In the genomic region with DNA sequence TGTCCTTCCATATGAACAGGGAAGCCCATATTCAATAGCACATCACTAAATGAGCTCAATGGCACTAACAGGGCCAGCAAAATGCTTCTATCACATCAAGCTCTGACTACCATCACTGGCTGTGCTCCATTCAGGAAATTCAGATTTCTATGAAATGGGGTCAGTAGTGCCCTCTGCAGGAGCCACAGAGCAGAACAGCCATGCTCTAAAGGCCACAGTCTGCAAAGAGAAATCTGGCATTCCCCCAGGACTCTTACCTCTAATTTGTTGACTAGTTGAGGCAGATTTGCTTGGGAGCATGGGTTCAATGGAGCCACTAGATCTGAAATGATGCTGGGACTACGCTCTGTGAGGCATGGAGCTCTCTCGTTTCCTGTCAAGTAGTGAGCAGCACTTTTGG, we compare ENCODE assay signal across 12 mouse cellular contexts.
DNase-seq lines count a peak whose midpoint lies in the region; ATAC-seq and TF ChIP-seq lines count a peak whose summit lies in the region.
"Had no signal": no experiment of that assay in that cellular context is flagged by ENCODE, and none has a peak within 500 bp of the region (broad histone marks: within the 10 kb centered on the region; RNA-seq: fewer than 3 reads in every experiment).

No protein-coding gene starts in this region.

- H3K27ac ChIP-seq in midbrain, postnatal 0 days (ENCODE audit: low read depth, low read length) = no peak overlapping the region
- H3K27ac ChIP-seq in midbrain, embryonic 15.5 days = no peak overlapping the region
- H3K27ac ChIP-seq: embryonic facial prominence, embryonic 12.5 days; forebrain, embryonic 15.5 days had no signal

- H3K4me3 ChIP-seq in midbrain, postnatal 0 days (ENCODE audit: low read depth, low read length) = no peak overlapping the region
- H3K4me3 ChIP-seq in midbrain, embryonic 15.5 days = no peak overlapping the region
- H3K4me3 ChIP-seq: embryonic facial prominence, embryonic 12.5 days; forebrain, embryonic 15.5 days had no signal

- H3K4me1 ChIP-seq in midbrain, postnatal 0 days (ENCODE audit: insufficient read depth, low read length) = no peaks in the 10 kb centered on the region
- no peaks in the 10 kb centered on the region for H3K4me1 ChIP-seq in midbrain, embryonic 15.5 days
- H3K4me1 ChIP-seq: embryonic facial prominence, embryonic 12.5 days had no signal

- TF ChIP-seq CTCF in midbrain, postnatal 0 days (IDR thresholded peaks at IDR 0.05) = peak; percentile 17

- no peak overlapping the region for H3K9ac ChIP-seq in midbrain, postnatal 0 days (replicated peaks; ENCODE audit: low read length, poor library complexity, severe bottlenecking)
- H3K9ac ChIP-seq in midbrain, embryonic 15.5 days = no peak overlapping the region
- H3K9ac ChIP-seq: embryonic facial prominence, embryonic 12.5 days; forebrain, embryonic 15.5 days had no signal

- no peaks in the 10 kb centered on the region for H3K27me3 ChIP-seq in midbrain, postnatal 0 days (ENCODE audit: insufficient read depth, low read length)
- no peaks in the 10 kb centered on the region for H3K27me3 ChIP-seq in midbrain, embryonic 15.5 days (replicated peaks)
- H3K27me3 ChIP-seq: embryonic facial prominence, embryonic 12.5 days; forebrain, embryonic 15.5 days had no signal

- H3K9me3 ChIP-seq in midbrain, postnatal 0 days (ENCODE audit: low read length) = no peaks in the 10 kb centered on the region
- H3K9me3 ChIP-seq in midbrain, embryonic 15.5 days = no peaks in the 10 kb centered on the region
- H3K9me3 ChIP-seq: embryonic facial prominence, embryonic 12.5 days; forebrain, embryonic 15.5 days had no signal

- DNase-seq in adrenal gland, postnatal 10 days = peak; percentile 15
- no peak for DNase-seq in adrenal gland, adult 18-20 months (ENCODE audit: low spot score in 2 of 2)
- DNase-seq in kidney, adult 18-20 months = peak; percentile 6
- no peak for DNase-seq in kidney, adult 11 months
- DNase-seq in midbrain, postnatal 0 days (ENCODE audit: low spot score) = no peak
- peak; percentile 8 for DNase-seq in kidney, postnatal 10 days
- DNase-seq in spleen, postnatal 10 days (ENCODE audit: low spot score in 2 of 2) = no peak
- DNase-seq: lung, postnatal 10 days; right cerebral cortex, postnatal 4 days had no signal

- WGBS in midbrain, postnatal 0 days = 90% methylated on average over 2 of the region's 2 CpGs
- WGBS in midbrain, embryonic 15.5 days = 88% methylated on average over 2 of the region's 2 CpGs

- no peak overlapping the region for H3K4me2 ChIP-seq in midbrain, postnatal 0 days (ENCODE audit: low read depth, low read length, poor library complexity, severe bottlenecking)
- no peak overlapping the region for H3K4me2 ChIP-seq in midbrain, embryonic 15.5 days
- H3K4me2 ChIP-seq: embryonic facial prominence, embryonic 12.5 days; forebrain, embryonic 15.5 days had no signal

- no peak for ATAC-seq in midbrain, postnatal 0 days (ENCODE audit: low FRiP score)
- no peak for ATAC-seq in midbrain, embryonic 15.5 days (replicated peaks)
- ATAC-seq: forebrain, embryonic 15.5 days had no signal

- no peaks in the 10 kb centered on the region for H3K36me3 ChIP-seq in midbrain, postnatal 0 days (ENCODE audit: insufficient read depth, low read length)
- H3K36me3 ChIP-seq in midbrain, embryonic 15.5 days (replicated peaks) = no peaks in the 10 kb centered on the region
- H3K36me3 ChIP-seq: embryonic facial prominence, embryonic 12.5 days; forebrain, embryonic 15.5 days had no signal

Comparison
In these comparisons a context has a peak if more than half of its experiments do, and no peak if none do; other contexts are left out.
1. DNase-seq: peak in adrenal gland, postnatal 10 days (single experiment), kidney, adult 18-20 months (single experiment) and kidney, postnatal 10 days (single experiment); none in adrenal gland, adult 18-20 months (0 of 2), kidney, adult 11 months (single experiment), midbrain, postnatal 0 days (single experiment) and spleen, postnatal 10 days (0 of 2).